Mouse (Mus musculus): ENCODE measurements around the gene Snx19.

DNA sequence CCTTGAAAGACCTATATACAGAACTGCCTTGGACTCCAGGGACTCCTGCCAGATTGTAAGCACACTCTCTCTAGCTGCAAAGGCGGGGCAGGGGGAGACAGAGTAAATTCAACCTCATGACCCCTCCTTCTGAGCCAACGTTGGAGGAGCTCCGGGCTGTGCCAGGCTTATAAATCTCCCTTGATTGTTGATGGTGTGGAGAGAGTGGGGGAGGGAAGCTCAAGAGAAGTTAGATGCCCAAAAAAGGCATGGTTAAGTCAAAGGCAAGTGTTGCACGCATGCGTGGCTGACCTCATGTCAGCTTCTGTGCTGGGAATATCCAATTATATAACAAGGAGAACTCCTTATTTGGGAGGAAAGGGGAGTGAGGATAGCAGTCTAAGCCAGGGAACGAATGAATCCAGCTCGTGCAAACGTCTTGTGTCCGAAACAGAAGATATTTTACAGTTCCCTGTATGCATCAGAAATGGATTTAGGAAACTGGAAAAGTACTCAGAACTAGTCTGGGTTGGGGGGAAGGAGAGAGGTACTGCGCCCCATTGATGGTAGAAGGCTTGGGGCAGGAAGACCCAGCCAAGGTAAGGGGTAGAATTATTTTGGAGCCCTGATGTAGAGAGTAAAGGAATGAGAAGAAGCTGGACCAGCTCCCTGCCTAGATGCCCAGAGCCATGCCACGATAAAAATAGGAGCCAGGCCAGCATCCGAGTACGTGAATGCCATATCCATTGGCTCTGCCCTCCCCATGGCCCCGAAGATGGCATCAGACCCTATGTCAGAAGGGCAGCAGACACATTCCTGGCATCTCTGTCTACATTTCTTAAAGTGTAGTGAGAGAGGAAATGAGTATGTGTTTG lies 18.6 kb downstream of the Snx19 start:
- TF ChIP-seq CTCF (IDR thresholded peaks at IDR 0.05; ENCODE audit: low read depth), result no peak
- TF ChIP-seq EP300 (IDR thresholded peaks at IDR 0.05; ENCODE audit: low read depth), result peak; percentile 91; the same call in 1 of the 2 replicates

Measured in heart, postnatal 0 days (tissue).